Mouse (Mus musculus) lung, postnatal 4 days (tissue): ENCODE results near the gene Sh3kbp1.

Source experiments
- DNase-seq, 2 experiments: peaks; one replicate each; pipeline ENCODE4 v3.0.0; 2021

Sh3kbp1 gene

DNA sequence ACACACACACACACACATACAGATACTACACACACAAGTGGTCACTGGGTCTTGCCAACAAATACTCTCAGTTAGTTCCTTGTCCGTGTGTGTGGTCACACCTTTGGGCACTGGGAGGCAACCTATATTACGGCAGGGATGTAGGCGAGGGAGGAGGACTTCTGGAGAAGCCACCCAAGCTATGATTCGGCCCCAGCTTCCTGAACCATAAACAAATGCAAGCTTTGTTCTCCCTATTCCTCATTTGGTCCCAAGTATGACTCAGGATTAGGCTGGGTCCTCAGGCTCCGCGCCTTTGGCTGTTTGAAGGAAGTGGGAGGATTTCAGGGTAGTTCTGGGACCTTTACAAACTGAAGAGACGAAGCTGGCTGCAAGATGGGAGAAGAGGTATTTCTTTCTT, 213.2 kb downstream of the Sh3kbp1 start:
- no peak for DNase-seq

DNA sequence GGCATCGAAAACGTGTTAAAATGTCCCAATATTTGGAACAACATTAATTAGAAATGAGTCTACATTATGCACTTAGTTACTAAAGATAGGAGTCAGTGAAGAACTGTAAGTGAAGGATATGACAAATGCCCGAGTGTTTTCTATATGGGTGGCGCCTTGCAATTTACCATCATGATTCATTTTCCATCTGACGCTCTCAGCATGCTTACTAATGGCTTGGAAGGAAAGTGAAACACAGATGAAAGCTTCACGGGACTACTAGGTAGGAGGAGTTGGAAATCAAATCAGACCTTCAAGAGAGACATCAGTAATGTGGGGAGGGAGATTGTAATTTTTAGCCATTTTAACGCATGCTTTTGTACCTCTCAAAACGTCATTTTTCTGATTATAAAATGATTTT, 223.7 kb downstream of the Sh3kbp1 start:
- DNase-seq = no peak

- no peak for DNase-seq
These were observed 229.8 kb downstream of the Sh3kbp1 start for GRCm38 (mm10) chrX:159856866-159857265.

- DNase-seq = no peak
These were observed 231.1 kb downstream of the Sh3kbp1 start for GRCm38 (mm10) chrX:159858126-159858525.

- DNase-seq = no peak
These were observed 233.9 kb downstream of the Sh3kbp1 start for GRCm38 (mm10) chrX:159860841-159861530.

DNA sequence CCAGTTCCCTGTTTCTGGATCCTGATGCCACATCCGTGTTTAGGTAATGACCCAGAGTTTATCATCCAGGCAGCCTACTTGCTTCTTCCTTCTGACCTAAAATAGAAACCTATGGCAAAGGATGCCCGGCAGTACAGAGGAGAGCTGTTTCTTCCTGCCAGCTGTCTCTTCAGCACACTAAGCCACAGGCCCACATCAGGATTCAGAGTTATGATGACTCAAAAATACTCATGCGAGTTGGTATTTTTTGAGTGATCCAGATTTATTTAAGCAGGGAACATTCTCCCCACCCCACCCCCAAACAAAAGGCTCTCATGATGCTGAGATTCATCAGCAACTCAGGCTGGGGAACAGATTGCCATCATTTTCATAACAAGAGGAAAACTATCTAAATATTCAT, 240.6 kb downstream of the Sh3kbp1 start:
- no peak for DNase-seq

- no peak for DNase-seq
These were observed 245.4 kb downstream of the Sh3kbp1 start for GRCm38 (mm10) chrX:159872521-159872920.

GRCm38 (mm10) chrX:159877770-159878169, 250.7 kb downstream of the Sh3kbp1 start:
- no peak for DNase-seq

DNA sequence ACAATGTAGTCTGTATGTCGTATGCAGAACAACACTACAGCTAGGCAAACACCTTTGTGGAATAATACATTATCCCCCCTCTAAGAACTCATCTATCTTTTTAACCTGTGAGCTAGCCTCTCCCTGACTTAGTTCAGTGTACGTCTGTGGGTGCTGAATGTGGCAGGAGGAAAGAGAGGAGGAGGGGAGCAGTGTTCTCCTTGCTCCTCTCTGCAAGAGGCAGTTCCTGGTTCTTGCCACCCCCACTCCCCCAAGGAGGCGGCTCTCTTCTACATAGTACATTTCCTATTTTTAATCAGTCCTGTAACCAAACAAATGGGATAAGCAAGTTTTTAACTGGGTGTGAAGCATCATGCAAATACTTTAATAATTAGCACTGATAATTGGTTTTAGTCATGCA, 252.4 kb downstream of the Sh3kbp1 start:
- DNase-seq = no peak

DNA sequence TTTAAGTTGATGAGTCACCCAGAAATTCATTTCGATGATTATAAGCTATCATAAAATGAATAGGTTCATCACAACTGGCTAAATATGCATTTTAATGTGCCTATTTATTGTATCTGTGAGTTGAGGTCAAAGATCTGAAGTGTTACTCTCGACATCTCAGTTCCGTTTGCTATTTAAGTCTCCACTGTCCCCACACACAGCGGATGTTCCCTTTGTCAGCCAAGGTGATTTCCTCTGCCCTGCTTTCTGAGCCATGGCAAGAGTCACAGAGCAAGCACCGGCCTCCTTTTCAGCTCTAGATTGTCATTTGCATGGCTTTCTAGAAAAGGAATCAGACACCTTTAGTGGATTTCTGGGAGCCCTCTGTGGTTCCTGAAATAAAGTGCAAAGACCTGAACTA, 254.5 kb downstream of the Sh3kbp1 start:
- DNase-seq = no peak

DNA sequence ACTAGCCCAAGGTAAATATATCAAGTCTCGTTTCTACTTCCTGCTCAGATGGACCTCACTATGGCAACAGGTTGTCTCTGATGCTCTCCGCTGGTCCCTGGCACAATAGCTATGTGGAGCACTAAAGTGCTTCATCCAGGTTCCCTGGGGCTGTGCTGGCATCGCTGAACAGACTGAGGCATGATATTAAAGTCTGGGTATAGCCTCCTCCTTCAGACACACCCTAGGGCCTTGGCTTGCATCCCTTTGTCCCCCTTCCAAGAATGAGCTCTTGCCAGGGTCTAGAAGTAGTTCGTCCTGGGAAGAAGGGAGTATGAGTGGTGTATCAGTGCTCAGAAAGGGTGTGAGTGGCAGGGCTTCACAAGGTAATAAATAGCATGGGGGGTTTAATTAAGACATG, 269.5 kb downstream of the Sh3kbp1 start:
- no peak for DNase-seq

DNA sequence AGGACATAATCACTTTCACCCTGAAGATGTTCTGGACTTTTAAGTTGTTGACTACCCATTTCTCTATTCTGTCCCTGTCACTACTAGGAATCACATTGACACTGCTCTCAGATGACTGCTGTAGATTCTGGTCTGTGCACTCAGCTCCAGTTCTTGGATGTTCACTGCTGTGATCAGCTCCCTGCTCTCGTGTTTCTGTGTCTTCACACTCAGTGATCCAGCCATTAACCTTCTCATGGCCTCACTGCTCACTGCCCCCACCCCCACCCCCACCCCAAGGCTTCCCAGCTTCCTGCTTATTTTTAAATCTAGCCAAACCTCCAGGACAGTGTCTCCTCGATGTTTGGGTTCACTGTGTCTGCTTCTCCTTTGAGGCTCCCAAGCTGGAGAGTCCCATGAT, 271.0 kb downstream of the Sh3kbp1 start:
- DNase-seq = no peak

DNA sequence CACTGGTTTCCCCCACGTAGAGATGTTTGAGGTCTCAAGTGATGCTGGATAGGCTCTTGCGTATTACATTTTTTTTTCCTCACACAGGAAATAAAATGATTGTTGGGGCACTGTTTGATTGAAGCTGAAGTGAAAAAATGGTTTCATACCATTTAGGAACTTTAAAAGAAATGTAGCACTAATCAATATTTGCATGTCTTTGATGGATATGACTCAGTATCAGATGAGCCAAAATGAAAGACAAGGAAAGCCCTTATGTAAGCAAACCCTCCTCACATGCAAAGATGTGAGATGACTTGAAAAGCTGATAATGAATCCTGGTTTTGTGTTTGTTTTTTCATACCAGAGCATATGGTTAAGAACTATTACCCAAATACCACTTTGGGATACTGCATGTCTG, 272.0 kb downstream of the Sh3kbp1 start:
- DNase-seq = no peak

DNA sequence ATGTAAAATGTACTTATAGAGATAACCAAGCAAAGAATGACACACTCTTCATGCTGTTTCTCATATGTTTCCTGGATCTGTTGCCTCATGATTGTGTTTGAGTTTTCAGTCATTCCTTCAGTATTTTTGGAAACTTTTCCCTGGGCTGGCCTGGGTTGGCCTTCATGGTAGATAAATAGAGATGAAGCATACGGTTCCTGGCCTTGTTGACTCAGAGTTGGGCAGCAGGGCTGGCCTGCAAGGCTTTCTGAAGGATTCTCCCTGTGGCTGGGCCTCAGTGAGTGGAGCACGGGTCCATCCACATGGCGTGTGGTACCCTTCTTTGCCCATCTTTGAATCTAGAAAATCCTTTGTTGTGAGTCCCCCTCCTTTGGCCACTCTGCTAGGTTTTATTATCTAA, 276.3 kb downstream of the Sh3kbp1 start:
- DNase-seq = no peak

GRCm38 (mm10) chrX:159907703-159908102, 280.6 kb downstream of the Sh3kbp1 start:
- DNase-seq = no peak

DNA sequence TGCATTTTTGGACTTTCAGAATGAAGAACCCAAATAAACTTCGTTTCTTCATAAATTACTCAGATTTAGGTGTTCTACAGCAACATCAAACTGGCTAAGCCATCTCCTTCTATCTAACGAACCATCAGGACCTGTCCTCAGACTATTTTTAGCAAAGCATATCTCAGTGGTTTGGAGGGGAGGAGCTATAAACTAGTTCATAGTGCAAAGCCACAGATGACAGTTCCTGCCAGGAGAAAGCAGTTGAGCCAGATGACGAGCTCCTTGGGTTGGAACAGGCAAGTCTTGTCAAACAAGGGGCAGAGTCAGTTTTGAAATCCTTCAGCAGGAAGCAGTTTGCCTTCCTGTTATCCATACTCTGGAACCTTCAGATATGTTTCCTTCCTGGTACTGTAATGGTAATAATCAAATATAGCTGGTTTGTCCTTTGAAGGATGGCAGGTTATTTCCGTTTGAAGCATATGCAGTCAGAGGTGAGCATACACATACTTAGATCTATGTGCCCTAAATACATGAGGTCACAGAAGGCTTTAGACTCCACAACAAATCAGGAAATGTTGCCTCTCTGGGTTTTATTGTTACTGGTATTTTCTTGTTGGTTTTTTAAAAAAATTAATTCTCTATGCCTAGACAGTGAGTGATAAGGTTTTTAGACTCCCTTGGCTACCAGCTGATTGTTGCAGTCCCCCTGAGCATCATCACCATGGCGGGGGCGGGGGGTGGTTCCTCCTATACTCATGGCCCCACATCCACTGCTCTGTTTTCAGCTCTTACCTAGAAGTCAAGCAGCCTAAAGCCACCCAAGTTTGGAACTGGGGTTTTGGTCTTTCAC, 282.6 kb downstream of the Sh3kbp1 start:
- peak in 1 of 2 experiments; percentile 9 for DNase-seq

- DNase-seq = peak; percentile 16 to 37
These were observed 283.5 kb downstream of the Sh3kbp1 start for GRCm38 (mm10) chrX:159910600-159910999.

- no peak for DNase-seq
These were observed 284.5 kb downstream of the Sh3kbp1 start for GRCm38 (mm10) chrX:159911613-159912012.

DNA sequence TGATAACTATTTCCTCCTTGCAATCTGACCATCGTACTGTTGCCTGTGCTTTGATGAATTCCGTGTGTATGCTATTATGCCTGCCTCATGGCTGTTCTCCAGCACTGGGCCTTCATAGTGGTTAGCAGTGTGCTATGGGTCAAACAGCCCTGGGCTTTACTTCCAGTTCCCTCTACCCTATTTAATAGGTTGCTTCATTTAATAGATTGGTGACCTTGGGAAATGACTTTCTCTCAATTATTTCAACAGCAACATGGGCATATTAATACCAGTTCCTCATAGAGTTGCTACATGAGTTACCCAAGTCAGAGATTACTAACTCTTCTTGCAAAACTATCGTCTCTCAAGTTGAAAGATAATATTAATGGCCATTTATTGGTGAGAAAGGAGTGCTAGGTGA, 285.0 kb downstream of the Sh3kbp1 start:
- no peak for DNase-seq

DNA sequence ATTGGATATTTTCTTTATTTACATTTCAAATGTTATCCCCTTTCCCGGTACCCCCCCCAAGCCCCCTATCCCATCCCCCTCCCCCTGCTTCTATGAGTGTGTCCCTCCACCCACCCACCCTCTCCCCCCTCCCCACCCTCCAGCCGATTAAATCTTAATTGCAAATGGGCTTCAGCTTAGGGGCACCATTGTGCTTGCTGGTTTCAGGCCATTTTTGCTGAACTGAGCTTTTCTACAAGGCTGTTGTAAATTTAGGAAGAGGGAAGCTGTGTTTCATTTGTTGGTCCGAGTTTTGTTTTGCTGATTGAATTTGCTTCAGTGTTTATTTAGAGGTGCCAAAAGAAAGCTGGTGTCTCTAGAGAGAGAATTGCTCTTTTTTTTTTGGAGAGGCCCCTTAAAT, 286.4 kb downstream of the Sh3kbp1 start:
- DNase-seq = no peak

- DNase-seq = no peak
These were observed 288.1 kb downstream of the Sh3kbp1 start for GRCm38 (mm10) chrX:159915125-159915524.

- no peak for DNase-seq
These were observed 297.7 kb downstream of the Sh3kbp1 start for GRCm38 (mm10) chrX:159924759-159925158.

- DNase-seq = no peak
These were observed 301.1 kb downstream of the Sh3kbp1 start for GRCm38 (mm10) chrX:159928165-159928564.

- DNase-seq = no peak
These were observed 301.8 kb downstream of the Sh3kbp1 start for GRCm38 (mm10) chrX:159928834-159929233.
